Mouse (Mus musculus): Measurements from ENCODE around the gene Gm21973.

The Gm21973 gene

GRCm38 (mm10) chr15:10400415-10400814 lies 75.2 kb downstream of the Gm21973 start:
- peak; percentile 33 for DNase-seq (ENCODE audit: inconsistent ontology term)

GRCm38 (mm10) chr15:10409842-10410241 lies 84.7 kb downstream of the Gm21973 start:
- DNase-seq (ENCODE audit: inconsistent ontology term), result no peak

- no peak for DNase-seq (ENCODE audit: inconsistent ontology term)
These were observed 85.7 kb downstream of the Gm21973 start for GRCm38 (mm10) chr15:10410881-10411280.

- no peak for DNase-seq (ENCODE audit: inconsistent ontology term)
These were observed 88.5 kb downstream of the Gm21973 start for GRCm38 (mm10) chr15:10413656-10414055.

- DNase-seq (ENCODE audit: inconsistent ontology term), result no peak
These were observed 96.1 kb downstream of the Gm21973 start for GRCm38 (mm10) chr15:10421138-10421784.

- no peak for DNase-seq (ENCODE audit: inconsistent ontology term)
These were observed 96.6 kb downstream of the Gm21973 start for GRCm38 (mm10) chr15:10421785-10422144.

Data from Muller cell, postnatal 12 days (primary cell).